Mouse (Mus musculus) lung, postnatal 0 days (tissue): ENCODE measurements at regions not wholly inside any gene's neighbourhood (a gene's known extent, or its start where the extent isn't known, plus 50 kb on each side); places are given as distances from the start of the nearest gene placed in this dataset.

ENCODE experiments used
- ATAC-seq: fragments of 200-750 bp; cut with Nextera tagmentation; 2 replicates; pipeline ENCODE4 v1.8.0; 2017; ENCODE audit warnings: moderate library complexity
- DNase-seq: peaks from one replicate; pipeline ENCODE4 v3.0.0-alpha.2; 2016; ENCODE audit warnings: low spot score
- H3K27ac ChIP-seq: fragments of 300-500 bp; sonication (generic); 2 replicates; pipeline ENCODE4 v1.5.1; 2014; ENCODE audit warnings: antibody characterized with exemption, mild to moderate bottlenecking, low read length, mixed read lengths
- H3K27me3 ChIP-seq: fragments of 300-500 bp; sonication (generic); replicated peaks from 2 replicates; pipeline ENCODE4 v1.6.1; 2014; ENCODE audit warnings: low read length, mixed read lengths; ENCODE audit not compliant: insufficient read depth
- H3K36me3 ChIP-seq: fragments of 300-500 bp; sonication (generic); 2 replicates; pipeline ENCODE4 v1.6.1; 2014; ENCODE audit warnings: low read length, mixed read lengths; ENCODE audit not compliant: insufficient read depth
- H3K4me1 ChIP-seq: fragments of 300-500 bp; sonication (generic); 2 replicates; pipeline ENCODE4 v1.6.1; 2014; ENCODE audit warnings: antibody characterized with exemption, low read depth, low read length, mixed read lengths; ENCODE audit not compliant: insufficient read depth
- H3K4me2 ChIP-seq: fragments of 300-500 bp; sonication (generic); replicated peaks from 2 replicates; pipeline ENCODE4 v1.6.1; 2014; ENCODE audit warnings: low read depth, mild to moderate bottlenecking, low read length, moderate library complexity, mixed read lengths
- H3K4me3 ChIP-seq: fragments of 300-500 bp; sonication (generic); 2 replicates; pipeline ENCODE4 v1.5.1; 2014; ENCODE audit warnings: low read depth, low read length
- H3K9ac ChIP-seq: fragments of 300-500 bp; sonication (generic); replicated peaks from 2 replicates; pipeline ENCODE4 v1.6.1; 2014; ENCODE audit warnings: low read depth, mild to moderate bottlenecking
- H3K9me3 ChIP-seq: fragments of 300-500 bp; sonication (generic); 2 replicates; pipeline ENCODE4 v1.6.1; 2016; ENCODE audit warnings: low read length, mixed read lengths
- CTCF ChIP-seq: IDR thresholded peaks from 2 replicates; pipeline ENCODE4 v1.5.1; 2016; ENCODE audit warnings: antibody characterized with exemption, mild to moderate bottlenecking
- EP300 ChIP-seq: IDR thresholded peaks from 2 replicates; pipeline ENCODE4 v1.6.1; 2016; ENCODE audit warnings: antibody characterized with exemption, mild to moderate bottlenecking, control low read depth
- WGBS: fragments of 180-500 bp; shearing (Covaris S2); extraction: QIAGEN DNeasy Blood & Tissue Kit; methylation state at CpG from one replicate; pipeline ENCODE4 v1.1.7; 2014; 5-methylcytosine and 5-hydroxymethylcytosine counted together

DNA sequence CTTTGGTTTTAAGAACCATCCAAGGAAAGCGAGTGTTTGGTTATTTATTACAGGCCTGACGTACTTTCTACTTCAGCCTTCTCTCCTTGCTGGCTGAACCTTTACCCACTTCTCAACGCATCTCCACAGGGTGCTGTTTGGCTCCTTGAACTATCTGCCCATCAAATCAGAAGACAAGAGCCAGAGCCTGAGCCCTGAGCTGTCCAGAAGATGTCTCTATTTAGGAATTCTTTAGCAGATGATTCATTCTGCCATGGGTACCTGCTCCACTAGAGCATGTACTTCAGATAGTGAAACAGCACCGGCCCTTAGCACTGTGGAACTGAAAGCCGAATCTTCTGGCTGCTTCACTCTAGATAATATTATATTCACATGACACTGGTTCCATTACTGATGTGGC lies 102.1 kb upstream of the Ghitm start:
- no peak overlapping the region for H3K4me2 ChIP-seq
- no peak for ATAC-seq
- no peak overlapping the region for H3K9ac ChIP-seq
- no peaks in the 10 kb centered on the region for H3K9me3 ChIP-seq
- H3K27ac ChIP-seq: no peak overlapping the region
- H3K4me1 ChIP-seq: no peaks in the 10 kb centered on the region
- no peak for DNase-seq
- TF ChIP-seq EP300 (no peak), CTCF (no peak)
- H3K36me3 ChIP-seq: no peaks in the 10 kb centered on the region
- 75% methylated on average over 5 of the region's 5 CpGs for WGBS
- H3K27me3 ChIP-seq: no peaks in the 10 kb centered on the region
- H3K4me3 ChIP-seq: no peak overlapping the region

DNA sequence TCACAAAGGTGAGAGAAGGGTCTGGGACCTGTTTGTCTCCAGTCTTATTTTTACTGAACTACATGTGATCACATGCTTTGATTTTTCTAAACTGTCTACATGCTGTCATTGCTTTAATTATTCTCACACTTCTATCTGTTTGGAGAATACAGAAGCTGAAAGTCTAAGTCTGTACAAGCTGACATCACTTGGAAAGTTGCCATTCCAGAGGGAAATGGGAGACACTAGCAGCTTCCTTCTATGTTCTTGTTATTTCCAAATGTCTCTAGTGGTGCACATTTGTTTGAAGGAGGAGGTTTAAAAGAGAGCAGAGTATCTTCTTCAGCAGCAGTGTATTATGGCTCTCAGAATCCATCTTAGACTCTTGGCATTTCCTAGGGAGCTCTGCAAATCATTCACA lies 73.2 kb upstream of the Ghitm start:
- no peak for DNase-seq
- no peak for ATAC-seq
- H3K36me3 ChIP-seq: no peaks in the 10 kb centered on the region
- no peaks in the 10 kb centered on the region for H3K4me1 ChIP-seq
- H3K9me3 ChIP-seq: no peaks in the 10 kb centered on the region
- H3K27ac ChIP-seq: no peak overlapping the region
- H3K4me2 ChIP-seq: no peak overlapping the region
- H3K9ac ChIP-seq: no peak overlapping the region
- no peak for TF ChIP-seq CTCF
- TF ChIP-seq EP300: no peak
- no peak overlapping the region for H3K4me3 ChIP-seq
- H3K27me3 ChIP-seq: no peaks in the 10 kb centered on the region

DNA sequence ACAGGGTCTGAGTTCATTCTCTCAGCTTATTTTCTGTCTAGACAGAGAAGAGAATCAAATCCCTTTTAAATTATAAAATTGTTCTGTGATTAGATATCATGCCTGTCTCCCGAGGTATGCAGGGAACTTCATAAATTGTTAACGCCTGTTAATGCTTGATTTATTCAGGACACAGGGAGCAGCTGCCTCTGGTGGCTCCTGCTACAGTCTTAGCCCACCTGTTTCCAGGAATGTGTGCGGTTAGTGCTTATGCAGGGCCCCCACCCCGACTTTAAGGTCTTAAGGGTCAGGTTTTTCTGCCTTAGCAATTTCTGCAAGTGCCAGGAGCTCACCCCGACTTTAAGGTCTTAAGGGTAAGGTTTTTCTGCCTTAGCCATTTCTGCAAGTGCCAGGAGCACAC lies 54.7 kb upstream of the Ghitm start:
- WGBS: 64% methylated on average over 5 of the region's 5 CpGs
- no peak overlapping the region for H3K9ac ChIP-seq
- TF ChIP-seq EP300 (no peak), CTCF (no peak)
- H3K4me1 ChIP-seq: no peaks in the 10 kb centered on the region
- no peak for DNase-seq
- no peaks in the 10 kb centered on the region for H3K27me3 ChIP-seq
- no peaks in the 10 kb centered on the region for H3K9me3 ChIP-seq
- no peaks in the 10 kb centered on the region for H3K36me3 ChIP-seq
- H3K27ac ChIP-seq: no peak overlapping the region
- no peak overlapping the region for H3K4me3 ChIP-seq
- no peak for ATAC-seq
- no peak overlapping the region for H3K4me2 ChIP-seq
